Mouse (Mus musculus): ENCODE results near the gene Acad10. TPM values are rescaled to one million over a fixed set of nuclear protein-coding genes. Genes with fewer than 3 reads are reported as not detected.
"Not testable (repeated sequence)": the region's sequence is repeated elsewhere in the genome, so short reads cannot be mapped to it uniquely, and the experiment has no call there.

Gene Acad10
- polyA plus RNA-seq, 1 experiment from 2014 or later = 3.2 TPM

GRCm38 (mm10) chr5:121612036-121612435 is 48.3 kb downstream of the Acad10 start:
- no peak overlapping the region for H3K27ac ChIP-seq (ENCODE audit: low read depth, low read length)

DNA sequence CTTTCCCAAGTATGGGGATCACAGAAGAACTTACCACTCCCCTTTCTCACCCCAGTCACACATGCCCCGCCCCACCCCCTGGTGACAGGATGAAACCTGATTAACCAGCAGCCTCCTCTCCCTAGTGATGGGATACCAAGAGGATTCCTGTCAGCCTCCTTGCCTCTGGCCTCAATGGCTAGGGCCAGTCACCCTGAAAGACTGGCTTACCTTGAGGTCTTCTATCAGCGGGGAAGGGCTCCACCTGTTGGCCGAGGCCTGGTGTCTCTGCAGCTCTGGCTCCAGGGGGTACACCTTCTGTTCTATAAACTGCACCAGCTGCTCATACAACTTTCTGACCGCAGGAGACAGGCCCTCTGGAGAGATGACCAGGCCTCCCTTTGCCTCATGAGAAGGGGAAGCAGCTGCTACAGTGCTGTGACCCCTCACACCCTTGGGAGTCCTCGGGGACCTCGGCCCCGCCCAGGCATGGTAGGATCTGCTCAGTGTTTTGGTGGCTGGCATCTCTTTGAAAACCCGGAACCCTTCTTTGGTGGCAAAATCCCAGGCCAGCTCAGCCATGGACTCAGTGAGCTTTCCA is 50.7 kb downstream of the Acad10 start:
- not testable (repeated sequence) for H3K4me1 ChIP-seq (ENCODE audit: control insufficient read depth, insufficient read depth, low read length); H3K4me3 ChIP-seq (ENCODE audit: low read length); H3K27ac ChIP-seq (ENCODE audit: low read depth, low read length); H3K27me3 ChIP-seq (ENCODE audit: control insufficient read depth, insufficient read depth, low read length); H3K9ac ChIP-seq (ENCODE audit: low read depth, low read length); ATAC-seq (ENCODE audit: low FRiP score, low TSS enrichment); H3K9me3 ChIP-seq (ENCODE audit: control insufficient read depth, low read length); H3K4me2 ChIP-seq (replicated peaks; ENCODE audit: low read depth, low read length); H3K36me3 ChIP-seq (ENCODE audit: control insufficient read depth, insufficient read depth, low read length)
- 47% methylated on average over 6 of the region's 8 CpGs for WGBS

More at GRCm38 (mm10) chr5:121612036-121612435, 48.3 kb downstream of the Acad10 start:
- ATAC-seq (ENCODE audit: low FRiP score, low TSS enrichment) = no peak
- no peaks in the 10 kb centered on the region for H3K36me3 ChIP-seq (ENCODE audit: control insufficient read depth, insufficient read depth, low read length)
- H3K4me3 ChIP-seq (ENCODE audit: low read length) = no peak overlapping the region
- H3K27me3 ChIP-seq (ENCODE audit: control insufficient read depth, insufficient read depth, low read length) = no peaks in the 10 kb centered on the region
- no peak overlapping the region for H3K4me2 ChIP-seq (replicated peaks; ENCODE audit: low read depth, low read length)
- 82% methylated on average over 6 of the region's 6 CpGs for WGBS
- no peaks in the 10 kb centered on the region for H3K4me1 ChIP-seq (ENCODE audit: control insufficient read depth, insufficient read depth, low read length)
- H3K9ac ChIP-seq (ENCODE audit: low read depth, low read length) = no peak overlapping the region
- no peaks in the 10 kb centered on the region for H3K9me3 ChIP-seq (ENCODE audit: control insufficient read depth, low read length)

GRCm38 (mm10) chr5:121606151-121606550 is 54.2 kb downstream of the Acad10 start:
- Histone ChIP-seq H3K4me1 (ENCODE audit: control insufficient read depth, insufficient read depth, low read length) (no peaks in the 10 kb centered on the region), H3K27me3 (ENCODE audit: control insufficient read depth, insufficient read depth, low read length) (no peaks in the 10 kb centered on the region), H3K9me3 (ENCODE audit: control insufficient read depth, low read length) (no peaks in the 10 kb centered on the region), H3K4me2 (replicated peaks; ENCODE audit: low read depth, low read length) (no peak overlapping the region), H3K9ac (ENCODE audit: low read depth, low read length) (no peak overlapping the region), H3K27ac (ENCODE audit: low read depth, low read length) (no peak overlapping the region), H3K36me3 (ENCODE audit: control insufficient read depth, insufficient read depth, low read length) (no peaks in the 10 kb centered on the region), H3K4me3 (ENCODE audit: low read length) (no peak overlapping the region)
- WGBS = 0% methylated on average over 2 of the region's 2 CpGs
- ATAC-seq (ENCODE audit: low FRiP score, low TSS enrichment) = no peak

- WGBS = 61% methylated on average over 1 of the region's 1 CpGs
- not testable (repeated sequence) for H3K4me3 ChIP-seq (ENCODE audit: low read length); H3K27me3 ChIP-seq (ENCODE audit: control insufficient read depth, insufficient read depth, low read length); ATAC-seq (ENCODE audit: low FRiP score, low TSS enrichment); H3K9me3 ChIP-seq (ENCODE audit: control insufficient read depth, low read length); H3K36me3 ChIP-seq (ENCODE audit: control insufficient read depth, insufficient read depth, low read length); H3K4me1 ChIP-seq (ENCODE audit: control insufficient read depth, insufficient read depth, low read length); H3K4me2 ChIP-seq (replicated peaks; ENCODE audit: low read depth, low read length); H3K27ac ChIP-seq (ENCODE audit: low read depth, low read length); H3K9ac ChIP-seq (ENCODE audit: low read depth, low read length)
These were observed 56.5 kb downstream of the Acad10 start for GRCm38 (mm10) chr5:121603815-121604214.

DNA sequence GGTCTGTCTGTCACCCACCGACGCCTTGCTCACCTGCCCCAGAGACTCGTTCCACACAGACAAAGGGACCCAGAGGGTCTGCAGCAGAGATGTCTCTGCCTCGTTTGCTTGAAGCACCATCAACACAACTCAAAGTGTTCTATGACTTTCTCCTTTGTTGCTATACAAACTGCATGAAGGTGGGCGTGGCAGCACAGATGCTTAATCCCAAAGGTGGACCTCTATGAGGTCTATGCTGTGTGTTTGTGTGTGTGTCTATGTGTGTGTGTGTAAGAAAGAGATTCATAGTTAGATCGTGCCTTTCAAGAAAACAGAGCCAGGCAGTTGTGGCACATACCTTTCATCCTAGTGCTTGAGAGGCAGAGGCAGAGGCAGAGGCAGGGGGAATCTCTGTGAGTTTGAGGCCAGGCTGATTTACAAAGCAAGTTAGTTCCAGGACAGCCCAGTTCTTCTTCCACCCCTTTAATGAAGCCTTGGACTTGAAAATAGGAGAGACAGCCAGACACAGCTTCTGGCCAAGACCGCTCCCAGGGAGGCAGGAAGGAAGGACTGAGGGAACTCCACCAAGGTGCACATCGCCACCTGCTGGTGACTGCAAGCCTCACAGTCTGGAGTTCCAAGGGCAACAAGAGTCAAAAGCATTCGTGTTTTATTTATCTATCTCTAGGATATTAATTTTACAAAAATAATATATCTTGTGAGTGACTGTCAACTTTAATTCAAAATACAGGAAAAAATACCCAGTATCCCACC is 58.6 kb downstream of the Acad10 start:
- no peaks in the 10 kb centered on the region for H3K27me3 ChIP-seq (ENCODE audit: control insufficient read depth, insufficient read depth, low read length)
- no peak overlapping the region for H3K27ac ChIP-seq (ENCODE audit: low read depth, low read length)
- WGBS = 31% methylated on average over 9 of the region's 9 CpGs
- H3K4me1 ChIP-seq (ENCODE audit: control insufficient read depth, insufficient read depth, low read length) = no peaks in the 10 kb centered on the region
- peak; percentile 76; the same call in 1 of the 2 replicates for ATAC-seq (ENCODE audit: low FRiP score, low TSS enrichment)
- no peak overlapping the region for H3K4me3 ChIP-seq (ENCODE audit: low read length)
- no peaks in the 10 kb centered on the region for H3K9me3 ChIP-seq (ENCODE audit: control insufficient read depth, low read length)
- H3K9ac ChIP-seq (ENCODE audit: low read depth, low read length) = no peak overlapping the region
- H3K4me2 ChIP-seq (replicated peaks; ENCODE audit: low read depth, low read length) = no peak overlapping the region
- H3K36me3 ChIP-seq (ENCODE audit: control insufficient read depth, insufficient read depth, low read length) = no peaks in the 10 kb centered on the region

DNA sequence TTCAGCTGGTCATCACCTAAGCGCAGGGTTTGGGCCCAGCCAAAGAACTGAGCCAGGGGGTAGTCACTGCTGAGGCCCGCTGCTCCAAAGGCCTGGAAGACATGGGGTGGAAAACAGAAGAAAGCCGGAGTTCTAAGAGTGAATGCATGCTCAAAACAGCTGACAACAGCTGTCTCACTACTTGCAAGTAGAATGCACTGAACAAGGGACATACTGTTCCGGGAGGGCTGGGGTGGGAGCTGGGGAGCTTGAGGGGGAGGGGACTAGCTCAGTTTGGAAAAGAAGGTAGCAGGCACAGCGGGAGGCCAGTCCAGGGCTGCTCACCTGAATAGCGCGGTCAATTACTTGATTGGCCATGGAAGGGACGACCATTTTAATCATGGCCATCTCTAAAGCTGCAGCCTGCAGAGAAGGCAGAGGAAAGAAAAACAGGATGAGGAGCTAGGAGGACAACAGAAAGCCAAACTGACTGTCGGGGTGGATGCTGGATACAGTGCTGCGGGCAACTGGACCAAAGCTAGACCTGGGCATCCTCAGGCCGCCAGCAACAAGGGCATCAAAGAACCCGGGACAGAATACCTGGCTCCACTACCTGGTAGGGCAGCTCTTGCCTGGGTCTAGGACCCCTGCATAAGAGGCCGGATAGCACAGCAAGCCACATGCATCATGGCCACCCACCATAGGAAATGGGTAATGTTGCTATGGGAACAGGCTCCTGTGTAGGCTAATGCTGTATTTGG is 61.3 kb downstream of the Acad10 start:
- H3K27me3 ChIP-seq (ENCODE audit: control insufficient read depth, insufficient read depth, low read length) = no peaks in the 10 kb centered on the region
- WGBS = 66% methylated on average over 13 of the region's 13 CpGs
- no peak overlapping the region for H3K9ac ChIP-seq (ENCODE audit: low read depth, low read length)
- no peak overlapping the region for H3K4me3 ChIP-seq (ENCODE audit: low read length)
- no peak for ATAC-seq (ENCODE audit: low FRiP score, low TSS enrichment)
- H3K36me3 ChIP-seq (ENCODE audit: control insufficient read depth, insufficient read depth, low read length) = no peaks in the 10 kb centered on the region
- H3K4me2 ChIP-seq (replicated peaks; ENCODE audit: low read depth, low read length) = no peak overlapping the region
- no peak overlapping the region for H3K27ac ChIP-seq (ENCODE audit: low read depth, low read length)
- H3K9me3 ChIP-seq (ENCODE audit: control insufficient read depth, low read length) = no peaks in the 10 kb centered on the region
- peaks cover 4% of the 10 kb centered on the region for H3K4me1 ChIP-seq (ENCODE audit: control insufficient read depth, insufficient read depth, low read length)

GRCm38 (mm10) chr5:121597991-121598537 is 62.2 kb downstream of the Acad10 start:
- Histone ChIP-seq H3K4me2 (replicated peaks; ENCODE audit: low read depth, low read length) (no peak overlapping the region), H3K9me3 (ENCODE audit: control insufficient read depth, low read length) (no peaks in the 10 kb centered on the region), H3K27me3 (ENCODE audit: control insufficient read depth, insufficient read depth, low read length) (no peaks in the 10 kb centered on the region), H3K36me3 (ENCODE audit: control insufficient read depth, insufficient read depth, low read length) (no peaks in the 10 kb centered on the region), H3K27ac (ENCODE audit: low read depth, low read length) (no peak overlapping the region), H3K4me3 (ENCODE audit: low read length) (no peak overlapping the region), H3K9ac (ENCODE audit: low read depth, low read length) (no peak overlapping the region), H3K4me1 (ENCODE audit: control insufficient read depth, insufficient read depth, low read length) (peaks cover 10% of the 10 kb centered on the region)
- ATAC-seq (ENCODE audit: low FRiP score, low TSS enrichment) = no peak
- WGBS = 84% methylated on average over 7 of the region's 7 CpGs

- Histone ChIP-seq H3K4me2 (replicated peaks; ENCODE audit: low read depth, low read length) (no peak overlapping the region), H3K27ac (ENCODE audit: low read depth, low read length) (no peak overlapping the region), H3K27me3 (ENCODE audit: control insufficient read depth, insufficient read depth, low read length) (no peaks in the 10 kb centered on the region), H3K9ac (ENCODE audit: low read depth, low read length) (no peak overlapping the region), H3K4me1 (ENCODE audit: control insufficient read depth, insufficient read depth, low read length) (peaks cover 15% of the 10 kb centered on the region), H3K36me3 (ENCODE audit: control insufficient read depth, insufficient read depth, low read length) (no peaks in the 10 kb centered on the region), H3K4me3 (ENCODE audit: low read length) (no peak overlapping the region), H3K9me3 (ENCODE audit: control insufficient read depth, low read length) (no peaks in the 10 kb centered on the region)
- WGBS = 71% methylated on average over 4 of the region's 4 CpGs
- ATAC-seq (ENCODE audit: low FRiP score, low TSS enrichment) = no peak
These were observed 63.0 kb downstream of the Acad10 start for GRCm38 (mm10) chr5:121597332-121597731.

GRCm38 (mm10) chr5:121596226-121596625 is 64.1 kb downstream of the Acad10 start:
- Histone ChIP-seq H3K27me3 (ENCODE audit: control insufficient read depth, insufficient read depth, low read length) (no peaks in the 10 kb centered on the region), H3K9me3 (ENCODE audit: control insufficient read depth, low read length) (no peaks in the 10 kb centered on the region), H3K9ac (ENCODE audit: low read depth, low read length) (no peak overlapping the region), H3K4me3 (ENCODE audit: low read length) (no peak overlapping the region), H3K4me2 (replicated peaks; ENCODE audit: low read depth, low read length) (no peak overlapping the region), H3K36me3 (ENCODE audit: control insufficient read depth, insufficient read depth, low read length) (no peaks in the 10 kb centered on the region), H3K4me1 (ENCODE audit: control insufficient read depth, insufficient read depth, low read length) (peaks cover 17% of the 10 kb centered on the region), H3K27ac (ENCODE audit: low read depth, low read length) (no peak overlapping the region)
- ATAC-seq (ENCODE audit: low FRiP score, low TSS enrichment) = no peak
- 74% methylated on average over 6 of the region's 6 CpGs for WGBS

All from kidney, embryonic 14.5 days (tissue).